Mouse (Mus musculus) layer of hippocampus, adult 6 months (tissue): ENCODE results near the gene Kncn. TPM values are rescaled to one million over a fixed set of nuclear protein-coding genes. Genes with fewer than 3 reads are reported as not detected.

Experiments
- long read RNA-seq, 2 experiments: library from polyadenylated mRNA; unstranded; transcript quantifications; one replicate each; pipeline ENCODE4 v2.0.0; 2019 to 2020
- polyA plus RNA-seq: library from polyadenylated mRNA; unstranded; fragments of <200 nt; fragmentation: Nextera tagmentation; gene quantifications from 2 replicates; pipeline ENCODE4 v1.2.3, GENCODE M21; 2021

Gene Kncn
- polyA plus RNA-seq = 0.13 and 0.15 TPM in 2 replicates
- long read RNA-seq, experiment 1 = 0 reads
- long read RNA-seq, experiment 2, partial matches to known transcripts = 0 of 1 reads
- long read RNA-seq, experiment 2, other reads (novel, unspliced or antisense) = 0 of 1 reads

DNA sequence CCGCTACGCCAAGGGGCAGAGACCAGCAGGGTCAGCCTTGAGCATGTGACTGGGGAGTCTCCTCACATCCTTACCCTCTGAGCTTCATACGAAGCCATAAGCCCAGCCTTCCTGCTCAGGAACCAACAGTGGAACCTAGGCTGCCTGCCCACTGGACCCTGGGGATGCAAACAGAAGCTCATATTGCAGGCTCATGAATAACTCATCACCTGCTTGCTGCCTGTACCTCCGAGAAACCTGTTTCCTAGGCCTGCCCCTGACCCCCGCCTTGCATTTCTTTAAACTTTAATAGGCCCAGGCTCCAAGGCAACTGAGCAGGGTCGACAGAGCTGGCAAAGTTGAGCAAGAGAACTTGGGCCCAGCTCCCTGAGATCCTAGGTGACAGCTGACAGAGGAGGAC lies at the start of gene Kncn:
Kncn (plus strand) TSS at position 379 of the 400 bp plus-strand sequence.

DNA sequence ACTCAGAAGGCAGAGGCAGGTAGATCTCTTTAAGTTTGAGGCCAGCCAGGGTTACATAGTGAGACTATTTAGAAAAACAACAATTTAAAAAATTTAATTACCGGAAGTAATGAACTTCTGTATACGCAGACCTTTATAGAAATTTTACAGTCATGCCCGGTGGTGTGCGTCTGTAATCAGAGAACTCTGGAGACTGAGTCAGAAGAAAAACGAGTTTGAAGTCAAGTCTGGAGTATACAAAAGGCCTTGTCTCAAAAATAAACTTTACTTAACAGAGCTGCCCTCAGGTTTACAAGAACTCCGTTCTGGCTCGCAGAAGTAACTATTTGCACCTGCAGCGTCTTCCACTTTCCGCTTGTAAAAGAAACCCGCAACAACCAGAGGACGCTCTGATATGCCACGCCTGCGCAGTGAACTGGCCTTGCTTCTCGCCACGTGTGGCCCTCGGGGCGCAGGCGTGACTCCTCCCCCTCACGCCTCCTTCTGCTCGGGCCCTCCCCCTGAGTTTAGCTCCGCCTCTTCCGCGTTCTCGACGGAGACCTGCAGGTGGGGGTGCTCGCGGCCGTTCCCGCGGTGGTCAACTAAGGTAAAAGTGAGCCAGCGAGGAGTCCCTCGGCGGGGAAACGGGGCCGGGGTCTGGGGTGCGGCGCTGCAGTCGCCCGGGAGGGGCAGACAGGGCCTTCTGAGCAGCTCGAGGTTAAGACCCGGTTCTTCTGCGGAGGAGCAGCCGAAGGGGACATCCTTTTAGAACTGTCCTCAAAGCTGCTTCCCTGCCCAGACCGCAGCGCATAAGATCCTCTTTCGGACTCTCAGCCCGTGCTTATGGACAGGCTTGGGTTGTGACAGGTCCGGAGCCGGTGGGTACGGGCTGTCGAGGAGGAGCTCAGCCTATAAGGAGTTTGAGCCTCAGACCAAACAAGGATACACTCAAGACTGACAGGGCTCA lies 45.2 kb upstream of the Kncn start, which contains the start of gene Mknk1:
Mknk1 (plus strand) TSS at position 503 of the 946 bp plus-strand sequence.

DNA sequence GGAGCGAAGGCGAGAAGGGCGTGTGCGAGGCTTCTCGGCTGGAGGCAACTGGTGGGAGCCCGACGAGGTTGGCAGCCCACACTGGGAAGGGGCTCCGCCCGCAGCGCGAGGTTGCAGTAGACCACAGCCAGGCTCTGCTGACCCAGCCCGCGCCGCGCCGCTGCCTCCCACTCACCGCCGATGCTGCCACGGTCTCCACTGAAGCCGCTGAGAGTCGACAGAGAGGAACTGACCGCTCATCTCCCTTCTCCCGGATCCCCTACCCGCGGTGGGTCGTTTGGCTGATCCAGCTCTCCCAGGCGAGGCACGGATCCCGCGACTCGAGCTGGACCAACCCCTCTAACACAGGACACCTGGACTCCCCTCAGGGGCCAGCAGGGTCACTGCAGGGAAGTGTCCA lies 6.4 kb downstream of the Kncn start, which contains the start of gene 6430628N08Rik:
6430628N08Rik (plus strand) TSS at position 113 of the 400 bp plus-strand sequence.

Other genes with a start within 250 kb of the Kncn start
- 0.33 and 0.57 TPM in 2 replicates for gene Cyp4b1, start 236.7 kb upstream of the Kncn start, polyA plus RNA-seq
- gene Efcab14, start 146.7 kb upstream of the Kncn start, polyA plus RNA-seq = 20.8 and 26.9 TPM in 2 replicates
- not detected in 2 replicates for gene Tex38, start 103.4 kb upstream of the Kncn start, polyA plus RNA-seq
- gene Atpaf1, start 99.6 kb upstream of the Kncn start, polyA plus RNA-seq = 45.2 and 49.5 TPM in 2 replicates
- gene Mob3c, start 56.3 kb upstream of the Kncn start, polyA plus RNA-seq = 6.1 and 8.0 TPM in 2 replicates
- gene Mknk1, start 45.2 kb upstream of the Kncn start, polyA plus RNA-seq = 20.1 and 21.1 TPM in 2 replicates
- 0.50 and 0.63 TPM in 2 replicates for gene 6430628N08Rik, start 6.3 kb downstream of the Kncn start, polyA plus RNA-seq
- gene Dmbx1, start 55.5 kb downstream of the Kncn start, polyA plus RNA-seq = 0.04 TPM in 1 of 2 replicates, not detected in the other
- 120 and 129 TPM in 2 replicates for gene Faah, start 133.5 kb downstream of the Kncn start, polyA plus RNA-seq
- gene Nsun4, start 169.5 kb downstream of the Kncn start, polyA plus RNA-seq = 10.3 and 12.8 TPM in 2 replicates
- 723 and 862 TPM in 2 replicates for gene Uqcrh, start 190.7 kb downstream of the Kncn start, polyA plus RNA-seq
- gene Lrrc41, start 190.9 kb downstream of the Kncn start, polyA plus RNA-seq = 23.5 and 27.0 TPM in 2 replicates
- 0.34 and 0.48 TPM in 2 replicates for gene Rad54l, start 239.3 kb downstream of the Kncn start, polyA plus RNA-seq
- gene Pomgnt1, start 239.4 kb downstream of the Kncn start, polyA plus RNA-seq = 16.9 and 20.5 TPM in 2 replicates